In the genomic region with DNA sequence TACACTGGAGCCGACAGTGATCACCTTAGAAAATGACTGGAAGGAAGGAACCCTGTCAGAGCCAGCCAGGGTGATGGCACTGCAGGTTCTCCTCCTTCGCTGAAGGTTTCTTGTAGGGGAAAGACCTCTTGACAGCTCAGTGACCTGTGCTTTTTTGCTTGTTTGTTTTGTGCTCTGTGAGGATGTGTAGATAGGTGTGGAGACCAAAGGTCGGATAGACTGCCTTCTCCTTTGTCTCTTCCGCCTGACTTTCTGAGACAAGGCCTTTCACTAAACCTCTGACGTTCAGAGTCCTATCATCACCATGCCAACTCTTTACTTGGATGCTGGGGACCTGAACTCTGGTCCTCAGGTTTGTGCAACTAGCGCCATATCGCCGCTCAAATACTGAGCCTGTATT, we compare ENCODE assay signal across 15 mouse cellular contexts. TPM values are rescaled to one million over a fixed set of nuclear protein-coding genes. Genes with fewer than 3 reads are reported as not detected.
DNase-seq lines count a peak whose midpoint lies in the region; ATAC-seq and TF ChIP-seq lines count a peak whose summit lies in the region.
"Had no signal": no experiment of that assay in that cellular context is flagged by ENCODE, and none has a peak within 500 bp of the region (broad histone marks: within the 10 kb centered on the region; RNA-seq: fewer than 3 reads in every experiment).

No protein-coding gene starts in this region.

- no peak overlapping the region for H3K4me3 ChIP-seq in kidney, postnatal 0 days (replicated peaks; ENCODE audit: low read depth, low read length)
- no peak overlapping the region for H3K4me3 ChIP-seq in intestine, embryonic 14.5 days (ENCODE audit: low read depth, low read length)
- no peak overlapping the region for H3K4me3 ChIP-seq in intestine, postnatal 0 days (ENCODE audit: low read depth, low read length)
- H3K4me3 ChIP-seq: forebrain, embryonic 15.5 days; heart, embryonic 15.5 days had no signal

- 72% methylated on average over 8 of the region's 8 CpGs for WGBS in kidney, postnatal 0 days
- 80% methylated on average over 8 of the region's 8 CpGs for WGBS in intestine, embryonic 14.5 days
- WGBS in intestine, postnatal 0 days: 51% methylated on average over 8 of the region's 8 CpGs

- peaks cover 20% of the 10 kb centered on the region; the same call in 1 of the 2 replicates for H3K36me3 ChIP-seq in kidney, postnatal 0 days (ENCODE audit: insufficient read depth, low read length)
- H3K36me3 ChIP-seq in intestine, embryonic 14.5 days (ENCODE audit: control insufficient read depth, insufficient read depth, low read length): peaks cover 28% of the 10 kb centered on the region
- H3K36me3 ChIP-seq in intestine, postnatal 0 days (ENCODE audit: control insufficient read depth, insufficient read depth): peaks cover 22% of the 10 kb centered on the region; the same call in 1 of the 2 replicates

- no peaks in the 10 kb centered on the region for H3K9me3 ChIP-seq in kidney, postnatal 0 days (replicated peaks; ENCODE audit: low read length)
- no peaks in the 10 kb centered on the region for H3K9me3 ChIP-seq in intestine, embryonic 14.5 days (ENCODE audit: control insufficient read depth, low read length)
- no peaks in the 10 kb centered on the region for H3K9me3 ChIP-seq in intestine, postnatal 0 days (ENCODE audit: control insufficient read depth)
- H3K9me3 ChIP-seq: forebrain, embryonic 15.5 days; heart, embryonic 15.5 days had no signal

- H3K4me2 ChIP-seq in kidney, postnatal 0 days (ENCODE audit: low read length): no peak overlapping the region
- no peak overlapping the region for H3K4me2 ChIP-seq in intestine, embryonic 14.5 days (ENCODE audit: low read length)
- peak overlapping the region; percentile 7; the same call in 1 of the 2 replicates for H3K4me2 ChIP-seq in intestine, postnatal 0 days (replicated peaks; ENCODE audit: low read depth)
- H3K4me2 ChIP-seq: forebrain, embryonic 15.5 days; heart, embryonic 11.5 days; heart, embryonic 15.5 days; hindbrain, embryonic 14.5 days had no signal

- H3K27ac ChIP-seq in kidney, postnatal 0 days: no peak overlapping the region
- no peak overlapping the region for H3K27ac ChIP-seq in intestine, embryonic 14.5 days (ENCODE audit: low read depth)
- H3K27ac ChIP-seq in intestine, postnatal 0 days (ENCODE audit: low read depth, low read length): peak overlapping the region; percentile 82
- H3K27ac ChIP-seq: forebrain, embryonic 15.5 days; heart, embryonic 15.5 days; hindbrain, embryonic 14.5 days had no signal

- no peak overlapping the region for H3K9ac ChIP-seq in kidney, postnatal 0 days (ENCODE audit: low read depth, low read length)
- H3K9ac ChIP-seq in intestine, embryonic 14.5 days (ENCODE audit: low read length): no peak overlapping the region
- H3K9ac ChIP-seq in intestine, postnatal 0 days (ENCODE audit: low read depth, low read length): no peak overlapping the region
- H3K9ac ChIP-seq: forebrain, embryonic 15.5 days; heart, embryonic 15.5 days; hindbrain, embryonic 14.5 days had no signal

- H3K4me1 ChIP-seq in kidney, postnatal 0 days (replicated peaks; ENCODE audit: insufficient read depth, low read length): 0 out of 2 replicates have a peak, but pooled peaks cover 5% of the 10 kb centered on the region
- H3K4me1 ChIP-seq in intestine, embryonic 14.5 days (replicated peaks; ENCODE audit: control insufficient read depth, insufficient read depth, low read length): peaks cover 18% of the 10 kb centered on the region; the same call in 1 of the 2 replicates
- peaks cover 25% of the 10 kb centered on the region for H3K4me1 ChIP-seq in intestine, postnatal 0 days (replicated peaks; ENCODE audit: control insufficient read depth, insufficient read depth, low read length)

- H3K27me3 ChIP-seq in kidney, postnatal 0 days (ENCODE audit: insufficient read depth, low read length): no peaks in the 10 kb centered on the region
- no peaks in the 10 kb centered on the region for H3K27me3 ChIP-seq in intestine, embryonic 14.5 days (replicated peaks; ENCODE audit: control insufficient read depth, insufficient read depth, low read length)
- no peaks in the 10 kb centered on the region for H3K27me3 ChIP-seq in intestine, postnatal 0 days (replicated peaks; ENCODE audit: control insufficient read depth, insufficient read depth, low read length)
- H3K27me3 ChIP-seq: forebrain, embryonic 15.5 days; heart, embryonic 15.5 days had no signal

- DNase-seq in kidney, postnatal 0 days (ENCODE audit: low spot score): no peak
- no peak for DNase-seq in kidney, postnatal 4 days
- DNase-seq in intestine, embryonic 14.5 days (ENCODE audit: low spot score): no peak
- no peak for DNase-seq in cerebellum, postnatal 14 days
- no peak for DNase-seq in frontal cortex, postnatal 10 days (ENCODE audit: low spot score in 2 of 2)
- DNase-seq: cerebellum, adult 11 months; cerebellum, adult 8-10 months; cerebellum, postnatal 25 days; gastrocnemius, postnatal 10 days; heart, postnatal 14 days had no signal

- 0 out of 2 replicates have a peak, but pooled peaks have one; percentile 26 for ATAC-seq in kidney, postnatal 0 days (replicated peaks; ENCODE audit: low FRiP score, low read depth)
- peak; percentile 44; the same call in 1 of the 2 replicates for ATAC-seq in intestine, embryonic 14.5 days (replicated peaks; ENCODE audit: low FRiP score, low TSS enrichment, low read depth)
- ATAC-seq in intestine, postnatal 0 days: peak; percentile 52
- ATAC-seq: forebrain, embryonic 15.5 days had no signal

- TF ChIP-seq CTCF in kidney, postnatal 0 days (IDR thresholded peaks at IDR 0.05; ENCODE audit: low read depth): no peak
- no peak for TF ChIP-seq CTCF in intestine, postnatal 0 days (IDR thresholded peaks at IDR 0.05; ENCODE audit: low read depth)

RNA-seq across cellular contexts. Expression of a gene that starts 33.0 kb away (rescaled TPM):
- polyA plus RNA-seq in kidney, postnatal 0 days (2015; fragmentation: Nextera tagmentation; extraction: Ambion mirVana): 25.4 and 25.8 TPM in 2 replicates
- polyA plus RNA-seq in intestine, embryonic 14.5 days (2014; fragmentation: Nextera tagmentation; extraction: Ambion mirVana): 20.0 and 21.0 TPM in 2 replicates
- 15.3 and 18.4 TPM in 2 replicates for polyA plus RNA-seq in intestine, postnatal 0 days (2015; fragmentation: Nextera tagmentation; extraction: Ambion mirVana)
